Mouse (Mus musculus) embryonic facial prominence, embryonic 10.5 days (tissue): ENCODE data around the gene Nxph1. TPM values are rescaled to one million over a fixed set of nuclear protein-coding genes. Genes with fewer than 3 reads are reported as not detected.
A peak's percentile ranks its signal among the peaks of the same experiment; 100 is the strongest.

ENCODE experiments used
- DNase-seq: peaks from one replicate; pipeline ENCODE4 v3.0.0-alpha.2; 2017; ENCODE audit warnings: low spot score
- H3K27ac ChIP-seq: fragments of 300-500 bp; sonication (generic); replicated peaks from 2 replicates; pipeline ENCODE4 v1.5.1; 2016; ENCODE audit warnings: mild to moderate bottlenecking
- H3K27me3 ChIP-seq: fragments of 300-500 bp; sonication (generic); replicated peaks from 2 replicates; pipeline ENCODE4 v1.6.1; 2016; ENCODE audit warnings: low read depth, mild to moderate bottlenecking; ENCODE audit not compliant: poor library complexity, severe bottlenecking
- H3K36me3 ChIP-seq: fragments of 300-500 bp; sonication (generic); replicated peaks from 2 replicates; pipeline ENCODE4 v1.6.1; 2016; ENCODE audit warnings: mild to moderate bottlenecking, moderate library complexity
- H3K4me1 ChIP-seq: fragments of 300-500 bp; sonication (generic); 2 replicates; pipeline ENCODE4 v1.6.1; 2016
- H3K4me3 ChIP-seq: fragments of 300-500 bp; sonication (generic); 2 replicates; pipeline ENCODE4 v1.5.1; 2016; ENCODE audit warnings: mild to moderate bottlenecking, moderate library complexity
- H3K9me3 ChIP-seq: fragments of 300-500 bp; sonication (generic); 2 replicates; pipeline ENCODE4 v1.6.1; 2016; ENCODE audit warnings: mild to moderate bottlenecking
- WGBS: fragments of 180-500 bp; shearing (Covaris S2); methylation state at CpG from one replicate; pipeline ENCODE4 v1.1.7; 2016; 5-methylcytosine and 5-hydroxymethylcytosine counted together
- polyA plus RNA-seq: library from polyadenylated mRNA; unstranded; fragments of >200 nt; fragmentation: Nextera tagmentation; extraction: Ambion mirVana; gene quantifications from 2 replicates; pipeline ENCODE4 v1.2.1, GENCODE M21; 2016

The Nxph1 gene
- polyA plus RNA-seq, 1 experiment from 2014 or later: 0.32 TPM

DNA sequence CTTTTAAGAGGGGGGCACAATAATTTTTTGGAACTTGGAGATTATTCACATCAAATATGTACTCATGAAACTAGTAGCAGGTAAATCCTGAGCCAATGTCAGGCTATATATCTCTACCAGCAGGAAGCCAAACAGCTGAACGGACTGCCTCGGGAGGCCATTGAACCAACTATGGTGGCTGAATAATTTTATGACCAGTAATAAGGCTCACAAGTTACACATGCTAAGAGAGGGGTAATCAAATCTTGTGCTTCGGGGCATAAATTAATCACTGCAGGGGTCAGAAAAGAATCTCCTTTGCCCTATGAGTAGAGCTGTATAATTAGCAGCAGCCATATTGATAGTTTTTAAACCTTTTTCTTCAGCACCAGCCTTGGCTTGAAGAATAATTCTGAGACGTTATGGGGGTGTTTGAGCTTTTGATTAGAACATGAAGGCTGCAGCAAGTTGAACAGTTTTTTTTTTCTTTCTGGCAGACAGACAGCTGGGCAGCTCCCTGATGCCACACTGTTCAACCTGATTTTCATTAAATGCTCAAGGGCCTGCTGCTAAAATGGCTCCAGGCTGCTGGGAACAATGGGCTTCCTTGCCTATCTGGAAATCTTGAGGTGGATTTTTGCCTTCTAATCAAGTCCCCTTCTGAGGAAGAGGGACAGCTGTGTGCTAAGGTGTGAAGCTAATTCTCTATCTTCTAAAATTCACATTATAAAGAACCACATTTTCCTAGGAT lies 272.7 kb downstream of the Nxph1 start:
- DNase-seq: peak; percentile 8
- WGBS: 71% methylated on average over 4 of the region's 4 CpGs
- Histone ChIP-seq H3K4me3 (no peak overlapping the region), H3K27ac (no peak overlapping the region), H3K27me3 (no peaks in the 10 kb centered on the region), H3K9me3 (no peaks in the 10 kb centered on the region), H3K4me1 (no peaks in the 10 kb centered on the region), H3K36me3 (no peaks in the 10 kb centered on the region)

DNA sequence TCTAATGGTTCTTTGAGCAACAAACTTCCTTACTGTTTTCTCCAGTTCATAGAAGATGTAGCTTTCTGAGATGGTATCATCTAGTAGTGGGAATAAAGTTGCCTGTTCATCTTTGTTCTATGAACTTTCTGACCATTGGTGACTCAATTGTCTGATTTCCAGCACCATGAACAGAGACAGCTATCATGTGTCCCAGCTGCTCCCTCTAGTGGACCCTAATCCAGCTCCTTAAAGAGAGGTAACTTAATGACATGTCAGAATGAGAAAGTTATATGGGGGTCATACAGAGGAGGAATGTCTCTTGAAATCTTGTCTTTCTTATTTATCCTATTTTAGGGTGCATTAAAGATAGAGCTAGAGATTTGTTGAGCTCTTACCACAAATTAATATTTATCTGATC lies 286.6 kb downstream of the Nxph1 start:
- Histone ChIP-seq H3K27me3 (no peaks in the 10 kb centered on the region), H3K27ac (no peak overlapping the region), H3K4me1 (no peaks in the 10 kb centered on the region), H3K9me3 (no peaks in the 10 kb centered on the region), H3K36me3 (no peaks in the 10 kb centered on the region), H3K4me3 (no peak overlapping the region)
- peak; percentile 33 for DNase-seq

DNA sequence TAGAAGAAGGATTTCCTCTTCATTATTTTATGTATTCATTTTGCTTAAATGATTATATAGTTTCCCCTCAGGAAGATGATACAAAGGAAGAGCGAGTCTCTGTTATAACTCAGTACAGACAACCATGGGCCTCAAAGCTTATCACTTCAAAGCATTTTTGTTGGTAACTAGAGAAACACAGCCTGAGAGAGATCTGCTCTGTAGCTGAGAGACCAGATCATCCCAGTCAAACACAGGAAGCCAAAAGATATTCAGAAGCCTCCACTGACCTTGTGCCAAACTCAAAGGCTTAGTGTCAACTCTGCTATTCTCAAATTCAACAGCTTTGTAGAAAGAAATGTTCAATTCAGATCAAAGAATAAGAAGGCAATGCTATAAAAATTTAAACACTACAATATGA lies 319.8 kb downstream of the Nxph1 start:
- no peak overlapping the region for H3K27ac ChIP-seq
- H3K9me3 ChIP-seq: no peaks in the 10 kb centered on the region
- no peaks in the 10 kb centered on the region for H3K27me3 ChIP-seq
- no peak overlapping the region for H3K4me3 ChIP-seq
- WGBS: 72% methylated on average over 1 of the region's 1 CpGs
- no peaks in the 10 kb centered on the region for H3K36me3 ChIP-seq
- no peaks in the 10 kb centered on the region for H3K4me1 ChIP-seq
- DNase-seq: no peak

Other genes with a start within 250 kb of the Nxph1 start
- 16.0 and 16.7 TPM in 2 replicates for gene Ica1, start 169.9 kb upstream of the Nxph1 start, polyA plus RNA-seq